Mouse (Mus musculus) CH12.LX (cell line): Measurements from ENCODE around the gene Ccm2l. TPM values are rescaled to one million over a fixed set of nuclear protein-coding genes. Genes with fewer than 3 reads are reported as not detected.
A peak's percentile ranks its signal among the peaks of the same experiment; 100 is the strongest.

Experiments used
- DNase-seq: peaks from one replicate; pipeline ENCODE4 v3.0.0-alpha.2; 2013; ENCODE audit errors: extremely low read depth
- H3K27ac ChIP-seq: 2 replicates; pipeline ENCODE4 v1.5.1; 2012; ENCODE audit warnings: low read depth, mild to moderate bottlenecking, control low read depth, moderate library complexity; ENCODE audit not compliant: insufficient read depth
- H3K27me3 ChIP-seq: replicated peaks from 2 replicates; pipeline ENCODE3; 2012; ENCODE audit warnings: inconsistent platforms
- H3K36me3 ChIP-seq, 2 experiments: replicated peaks in 1 of 2; 2 replicates each; pipeline versions ENCODE3 to v1.6.1; 2012; ENCODE audit warnings: inconsistent platforms in 1 of 2, low read length in 1 of 2, mild to moderate bottlenecking in 1 of 2, mixed read lengths in 1 of 2, moderate library complexity in 1 of 2; ENCODE audit not compliant: control insufficient read depth in 1 of 2, insufficient read depth in 1 of 2
- H3K4me1 ChIP-seq, 2 experiments: 2 replicates each; pipeline ENCODE4 v1.6.1; 2012; ENCODE audit warnings: inconsistent platforms in 1 of 2, moderate library complexity in 1 of 2; ENCODE audit not compliant: insufficient read depth in 2 of 2, control insufficient read depth in 1 of 2
- H3K4me2 ChIP-seq: 2 replicates; pipeline ENCODE4 v1.6.1; 2012; ENCODE audit warnings: low read depth, mild to moderate bottlenecking, control low read depth; ENCODE audit not compliant: poor library complexity, insufficient read depth, severe bottlenecking
- H3K4me3 ChIP-seq, 3 experiments: fragments of 150-350 bp in 1 of 3; sonication (generic) in 1 of 3; replicated peaks in 1 of 3; 2 replicates each; pipeline versions ENCODE3 to v1.5.1; 2011 to 2012; ENCODE audit warnings: low read depth in 2 of 3, low read length in 2 of 3, mild to moderate bottlenecking in 2 of 3, moderate library complexity in 2 of 3, control low read depth in 1 of 3, improper control_type of control experiment in 1 of 3, inconsistent platforms in 1 of 3, mixed read lengths in 1 of 3; ENCODE audit not compliant: poor library complexity in 1 of 3
- H3K79me2 ChIP-seq: replicated peaks from 2 replicates; pipeline ENCODE4 v1.6.1; 2012; ENCODE audit warnings: mild to moderate bottlenecking, moderate library complexity; ENCODE audit not compliant: control insufficient read depth, poor library complexity, insufficient read depth, severe bottlenecking; ENCODE audit errors: extremely low read depth
- H3K9ac ChIP-seq: 2 replicates; pipeline ENCODE4 v1.6.1; 2012; ENCODE audit warnings: low read depth, mild to moderate bottlenecking, control low read depth, moderate library complexity; ENCODE audit not compliant: insufficient read depth
- H3K9me3 ChIP-seq: replicated peaks from 2 replicates; pipeline ENCODE3; 2012; ENCODE audit warnings: low read length, inconsistent platforms, mixed read lengths
- CHD1 ChIP-seq: IDR thresholded peaks from 2 replicates; pipeline ENCODE4 v1.6.1; 2012; ENCODE audit warnings: low read depth, low read length, improper control_type of control experiment, inconsistent platforms
- CHD2 ChIP-seq: IDR thresholded peaks from 2 replicates; pipeline ENCODE4 v1.6.1; 2011; ENCODE audit warnings: low read length, improper control_type of control experiment
- CTCF ChIP-seq, 2 experiments: IDR thresholded peaks in 1 of 2; conservative IDR thresholded peaks in 1 of 2; 2 replicates each; pipeline ENCODE4 v1.5.1; 2011 to 2012; ENCODE audit warnings: low read depth in 2 of 2, low read length in 2 of 2, improper control_type of control experiment in 1 of 2, inconsistent platforms in 1 of 2, mild to moderate bottlenecking in 1 of 2, moderate library complexity in 1 of 2
- E2F4 ChIP-seq: IDR thresholded peaks from 2 replicates; pipeline ENCODE4 v1.6.1; 2011; ENCODE audit warnings: low read depth, low read length, improper control_type of control experiment; ENCODE audit not compliant: insufficient replicate concordance
- ELF1 ChIP-seq: IDR thresholded peaks from 2 replicates; pipeline ENCODE4 v1.6.1; 2014; ENCODE audit warnings: low read depth, mild to moderate bottlenecking, inconsistent platforms, low read length, improper control_type of control experiment
- EP300 ChIP-seq: IDR thresholded peaks from 2 replicates; pipeline ENCODE4 v1.6.1; 2011; ENCODE audit warnings: low read length, improper control_type of control experiment
- ETS1 ChIP-seq: conservative IDR thresholded peaks from 2 replicates; pipeline ENCODE4 v1.6.1; 2012; ENCODE audit warnings: low read depth, mild to moderate bottlenecking, inconsistent platforms, low read length, improper control_type of control experiment, moderate library complexity
- HCFC1 ChIP-seq: IDR thresholded peaks from 2 replicates; pipeline ENCODE4 v1.6.1; 2012; ENCODE audit warnings: low read depth, mild to moderate bottlenecking, inconsistent platforms, low read length, improper control_type of control experiment
- IRF4 ChIP-seq: IDR thresholded peaks from 2 replicates; pipeline ENCODE4 v1.6.1; 2014; ENCODE audit warnings: low read depth, mild to moderate bottlenecking, inconsistent platforms, low read length, improper control_type of control experiment
- JUN ChIP-seq: IDR thresholded peaks from 2 replicates; pipeline ENCODE4 v1.6.1; 2011; ENCODE audit warnings: low read depth, mild to moderate bottlenecking, low read length, improper control_type of control experiment, moderate library complexity; ENCODE audit not compliant: insufficient read depth
- MAFK ChIP-seq: IDR thresholded peaks from 2 replicates; pipeline ENCODE4 v1.6.1; 2011; ENCODE audit warnings: low read length, improper control_type of control experiment; ENCODE audit not compliant: insufficient replicate concordance
- MAX ChIP-seq: IDR thresholded peaks from 2 replicates; pipeline ENCODE4 v1.6.1; 2011; ENCODE audit warnings: low read length, improper control_type of control experiment
- MAZ ChIP-seq: IDR thresholded peaks from 2 replicates; pipeline ENCODE4 v1.6.1; 2012; ENCODE audit warnings: low read depth, mild to moderate bottlenecking, inconsistent platforms, low read length, improper control_type of control experiment, moderate library complexity
- MEF2A ChIP-seq: IDR thresholded peaks from 2 replicates; pipeline ENCODE4 v1.6.1; 2014; ENCODE audit warnings: low read depth, mild to moderate bottlenecking, inconsistent platforms, low read length, improper control_type of control experiment, borderline replicate concordance
- NELFE ChIP-seq: IDR thresholded peaks from 2 replicates; pipeline ENCODE4 v1.6.1; 2011; ENCODE audit warnings: low read depth, low read length, improper control_type of control experiment
- NRF1 ChIP-seq: IDR thresholded peaks from 2 replicates; pipeline ENCODE4 v1.6.1; 2014; ENCODE audit warnings: low read depth, mild to moderate bottlenecking, inconsistent platforms, low read length, improper control_type of control experiment, moderate library complexity
- PAX5 ChIP-seq: IDR thresholded peaks from 2 replicates; pipeline ENCODE4 v1.6.1; 2012; ENCODE audit warnings: low read length, inconsistent platforms, mixed read lengths
- POLR2A ChIP-seq: IDR thresholded peaks from 2 replicates; pipeline ENCODE4 v1.6.1; 2011; ENCODE audit warnings: low read depth, mild to moderate bottlenecking, improper control_type of control experiment, low read length
- SIN3A ChIP-seq: IDR thresholded peaks from 2 replicates; pipeline ENCODE4 v1.6.1; 2012; ENCODE audit warnings: low read length, improper control_type of control experiment, inconsistent platforms
- USF1 ChIP-seq: IDR thresholded peaks from 2 replicates; pipeline ENCODE4 v1.6.1; 2014; ENCODE audit warnings: low read depth, mild to moderate bottlenecking, inconsistent platforms, low read length, improper control_type of control experiment
- USF2 ChIP-seq: conservative IDR thresholded peaks from 2 replicates; pipeline ENCODE4 v1.6.1; 2011; ENCODE audit warnings: low read depth, low read length, improper control_type of control experiment
- ZMIZ1 ChIP-seq: IDR thresholded peaks from 2 replicates; pipeline ENCODE4 v1.6.1; 2012; ENCODE audit warnings: low read depth, mild to moderate bottlenecking, inconsistent platforms, low read length, improper control_type of control experiment
- ZNF384 ChIP-seq: IDR thresholded peaks from 2 replicates; pipeline ENCODE4 v1.6.1; 2012; ENCODE audit warnings: low read depth, low read length, improper control_type of control experiment, inconsistent platforms
- dilution Hi-C: fragments of 300-500 bp; cut with MboI; formaldehyde crosslinking; loops from 2 replicates; pipeline ENCODE4 v1.14.3; 2020; ENCODE audit warnings: low sequenced_read_pairs; ENCODE audit not compliant: extremely low pct_unique_long_range_greater_than_20kb, extremely low pct_ligation_motif_present
- in situ Hi-C: fragments of 300-500 bp; cut with MboI; formaldehyde crosslinking; loops from 3 replicates; pipeline ENCODE4 v1.14.3; 2019; ENCODE audit warnings: low sequenced_read_pairs, low pct_ligation_motif_present, low pct_unique_long_range_greater_than_20kb, mixed read lengths
- polyA plus RNA-seq: library from polyadenylated mRNA; unstranded; fragments of >175 nt; gene quantifications from 2 replicates; pipeline ENCODE4 v1.2.1, GENCODE M21; 2012; ENCODE audit warnings: low read depth; ENCODE audit not compliant: insufficient read length
- total RNA-seq, 2 experiments: library from RNA; depleted of rRNA; stranded (reverse); fragments of 300-350 nt in 1 of 2; fragments of >200 nt in 1 of 2; gene quantifications; 2 replicates each; pipeline ENCODE4 v1.2.3; 2012 to 2014

Ccm2l gene
- total and polyA plus RNA-seq, 3 experiments, result not detected

- TF ChIP-seq MAZ (0 out of 2 replicates have a peak, but pooled peaks have one; percentile 34), E2F4 (no peak), PAX5 (no peak), CHD2 (peak; percentile 47), HCFC1 (no peak), ZNF384 (no peak), ELF1 (peak; percentile 52), ETS1 (peak; percentile 83), MAX (peak; percentile 62; the same call in 1 of the 2 replicates)
Measured at GRCm38 (mm10) chr2:153084261-153084976, 18.7 kb downstream of the Ccm2l start (continued).

GRCm38 (mm10) chr2:153085556-153085955 is 19.8 kb downstream of the Ccm2l start:
- Histone ChIP-seq H3K79me2 (no peaks in the 10 kb centered on the region), H3K27ac (no peak overlapping the region), H3K36me3 (no peaks in the 10 kb centered on the region), H3K4me3 (no peak overlapping the region), H3K4me1 (peaks cover 10 to 33% of the 10 kb centered on the region in 2 experiments), H3K9me3 (peaks cover 12% of the 10 kb centered on the region), H3K9ac (no peak overlapping the region), H3K27me3 (peaks cover 41% of the 10 kb centered on the region), H3K4me2 (no peak overlapping the region)
- in situ Hi-C loops, result loop anchor here (10.0 kb wide), 1 partner anchor 59 kb away; no protein-coding TSS in a partner anchor
- no peak for TF ChIP-seq NELFE
- no peak for TF ChIP-seq ETS1
- dilution Hi-C loops, result no loop called here
- DNase-seq, result no peak

DNA sequence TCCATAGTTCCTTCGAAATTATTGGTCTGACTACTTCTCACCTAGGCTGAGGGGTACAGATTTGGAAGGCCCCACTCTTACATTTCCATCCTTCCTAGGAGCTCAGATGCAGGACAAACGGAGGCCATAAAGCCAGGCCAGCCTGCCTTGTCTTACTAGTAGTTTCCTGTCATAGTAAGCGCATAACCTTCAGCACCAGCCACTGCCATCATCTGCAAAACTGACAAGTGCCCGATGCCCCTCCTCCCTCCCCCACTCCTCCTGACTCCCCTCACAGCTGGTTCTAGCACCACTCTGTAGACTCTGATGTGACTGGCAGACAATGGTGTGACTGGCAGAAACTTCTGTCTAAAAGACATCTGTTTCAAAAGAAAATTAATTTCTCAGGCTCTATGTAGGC is 20.4 kb downstream of the Ccm2l start:
- no peak overlapping the region for H3K9ac ChIP-seq
- no peaks in the 10 kb centered on the region for H3K36me3 ChIP-seq
- H3K9me3 ChIP-seq, result peaks cover 18% of the 10 kb centered on the region
- in situ Hi-C loops, result loop anchor here (10.0 kb wide), 1 partner anchor 59 kb away; no protein-coding TSS in a partner anchor
- no peak overlapping the region for H3K27ac ChIP-seq
- H3K4me2 ChIP-seq, result no peak overlapping the region
- no peak for DNase-seq
- no peak overlapping the region for H3K4me3 ChIP-seq
- H3K79me2 ChIP-seq, result no peaks in the 10 kb centered on the region
- dilution Hi-C loops, result no loop called here
- TF ChIP-seq SIN3A, result no peak
- TF ChIP-seq MAX, result no peak
- TF ChIP-seq IRF4, result no peak
- no peak for TF ChIP-seq CTCF (conservative IDR thresholded peaks at IDR 0.05 in 1 of 2, IDR thresholded peaks at IDR 0.05 in 1 of 2; ENCODE audit: low read depth in 2 of 2, low read length in 2 of 2)
- no peak for TF ChIP-seq MEF2A
- no peak for TF ChIP-seq EP300
- TF ChIP-seq CHD2, result no peak
- no peak for TF ChIP-seq USF1
- no peak for TF ChIP-seq MAZ
- no peak for TF ChIP-seq CHD1
- no peak for TF ChIP-seq ZMIZ1
- no peak for TF ChIP-seq USF2
- no peak for TF ChIP-seq NRF1
- TF ChIP-seq JUN, result no peak
- no peak for TF ChIP-seq PAX5
- no peak for TF ChIP-seq MAFK
- no peak for TF ChIP-seq POLR2A
- TF ChIP-seq, all 38 proteins: peak for 0
- peaks cover 36% of the 10 kb centered on the region for H3K27me3 ChIP-seq
- peaks cover 14 to 39% of the 10 kb centered on the region in 2 experiments for H3K4me1 ChIP-seq
